Mouse (Mus musculus): ENCODE measurements around the gene Sorcs2. TPM values are rescaled to one million over a fixed set of nuclear protein-coding genes. Genes with fewer than 3 reads are reported as not detected.

Gene Sorcs2
- polyA plus RNA-seq, 1 experiment from 2014 or later, result 11.5 TPM

DNA sequence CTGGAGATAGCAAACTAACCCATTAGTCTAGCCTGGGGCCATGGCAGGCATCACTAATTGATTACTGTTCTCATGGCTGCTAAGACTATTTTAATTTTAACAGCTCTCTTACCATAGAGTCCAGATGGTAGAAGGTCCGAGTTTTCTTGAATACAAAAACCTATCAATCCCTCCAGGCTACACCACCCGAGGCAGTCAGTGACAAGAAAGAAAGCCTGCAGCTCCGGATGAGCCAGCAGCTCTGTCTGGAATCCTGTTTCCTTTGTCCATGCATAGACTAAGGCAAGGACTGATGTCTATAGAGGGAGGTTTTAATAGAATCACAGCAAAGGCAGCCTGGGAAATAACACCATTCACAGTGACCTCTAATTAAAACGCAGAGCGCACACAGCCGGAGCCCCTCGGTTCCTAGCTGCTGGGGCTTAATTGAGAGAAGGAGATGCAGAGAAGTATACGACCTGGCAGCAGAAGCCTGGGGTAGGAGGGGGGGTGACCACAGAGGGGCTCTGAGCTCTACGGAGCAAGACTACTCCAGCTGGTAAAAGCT lies 223.3 kb downstream of the Sorcs2 start:
- Histone ChIP-seq H3K9me3 (ENCODE audit: control insufficient read depth, low read length) (no peaks in the 10 kb centered on the region), H3K4me2 (replicated peaks) (no peak overlapping the region), H3K4me1 (replicated peaks; ENCODE audit: control insufficient read depth, insufficient read depth, low read length) (peaks cover 14% of the 10 kb centered on the region), H3K27me3 (ENCODE audit: control insufficient read depth, insufficient read depth, low read length) (no peaks in the 10 kb centered on the region), H3K9ac (no peak overlapping the region), H3K4me3 (replicated peaks; ENCODE audit: low read length) (no peak overlapping the region), H3K27ac (peak overlapping the region; percentile 68), H3K36me3 (replicated peaks; ENCODE audit: control insufficient read depth, insufficient read depth) (no peaks in the 10 kb centered on the region)
- 4% methylated on average over 9 of the region's 9 CpGs for whole genome bisulfite sequencing
- peak; percentile 86 for ATAC-seq (ENCODE audit: low FRiP score)
- DNase-seq (ENCODE audit: low spot score), result peak; percentile 46

DNA sequence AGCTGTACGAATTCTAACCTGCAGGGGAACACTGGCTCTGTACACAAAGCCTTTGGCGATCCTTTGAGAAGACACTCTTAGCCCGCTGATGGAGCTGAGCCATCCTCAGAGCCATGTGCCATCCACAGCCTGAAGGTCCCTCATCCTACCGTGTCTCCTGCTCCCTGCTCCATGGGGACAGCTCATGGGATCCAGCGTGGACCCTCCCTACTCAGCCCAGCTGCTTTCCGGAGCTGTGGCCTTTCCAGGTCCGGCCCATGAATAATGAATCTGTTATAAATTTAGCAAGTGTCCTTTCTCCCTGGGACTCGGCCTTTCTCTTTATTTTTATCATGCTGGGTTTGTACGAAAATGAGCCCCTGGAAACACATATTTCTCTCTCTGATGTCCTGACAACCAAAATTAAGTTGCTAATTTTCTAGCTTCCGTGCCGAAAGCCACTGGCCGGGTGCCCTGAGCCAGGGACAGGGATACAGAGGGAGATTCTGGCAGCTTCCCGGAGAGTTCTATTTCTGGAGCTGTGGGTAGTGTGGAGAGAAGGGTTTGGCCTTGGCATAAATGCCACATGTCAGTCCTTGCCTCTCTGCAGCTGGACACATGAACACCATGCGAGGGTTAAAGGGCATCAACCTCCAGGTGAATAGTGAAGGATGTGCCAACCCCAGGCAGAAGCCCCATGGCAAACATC lies 228.8 kb downstream of the Sorcs2 start:
- Histone ChIP-seq H3K36me3 (replicated peaks; ENCODE audit: control insufficient read depth, insufficient read depth) (no peaks in the 10 kb centered on the region), H3K4me1 (replicated peaks; ENCODE audit: control insufficient read depth, insufficient read depth, low read length) (peaks cover 19% of the 10 kb centered on the region)
- WGBS, result 42% methylated on average over 14 of the region's 14 CpGs

DNA sequence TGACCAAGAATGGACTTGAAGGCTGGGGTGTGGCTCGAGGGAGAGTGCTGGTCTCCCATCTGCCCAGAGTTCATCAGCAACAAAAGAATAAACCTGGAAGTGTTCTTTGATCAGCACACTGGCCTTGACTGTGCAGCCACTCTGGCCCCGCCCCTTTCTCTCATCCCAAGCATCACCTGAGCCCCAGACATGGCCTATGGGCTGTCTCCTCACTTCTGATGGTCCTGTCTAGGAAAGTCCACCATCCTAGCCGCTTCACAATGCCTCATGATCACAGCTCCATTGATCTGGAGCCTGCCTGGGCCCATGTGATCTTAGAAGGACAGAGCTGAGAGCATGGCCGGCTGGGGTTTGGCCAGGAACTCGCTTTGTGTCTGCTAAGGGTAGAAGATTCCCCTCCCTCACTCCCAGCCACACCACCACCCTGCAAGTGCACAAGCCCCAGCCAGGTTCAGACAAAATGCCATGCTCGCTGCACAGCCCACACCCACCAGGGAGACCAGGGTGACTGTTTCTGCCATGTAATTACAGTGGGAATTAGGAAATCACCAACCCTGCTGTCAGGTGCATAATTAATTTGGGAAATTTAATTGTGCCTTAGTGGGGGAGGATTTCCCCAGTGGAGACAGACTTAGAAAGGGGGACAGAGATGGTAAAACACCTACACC lies 231.5 kb downstream of the Sorcs2 start:
- Histone ChIP-seq H3K4me3 (replicated peaks; ENCODE audit: low read length) (no peak overlapping the region), H3K27ac (no peak overlapping the region), H3K27me3 (ENCODE audit: control insufficient read depth, insufficient read depth, low read length) (no peaks in the 10 kb centered on the region), H3K4me2 (replicated peaks) (no peak overlapping the region), H3K36me3 (replicated peaks; ENCODE audit: control insufficient read depth, insufficient read depth) (no peaks in the 10 kb centered on the region), H3K4me1 (replicated peaks; ENCODE audit: control insufficient read depth, insufficient read depth, low read length) (peaks cover 19% of the 10 kb centered on the region), H3K9ac (no peak overlapping the region), H3K9me3 (ENCODE audit: control insufficient read depth, low read length) (no peaks in the 10 kb centered on the region)
- 69% methylated on average over 6 of the region's 6 CpGs for WGBS
- ATAC-seq (ENCODE audit: low FRiP score), result no peak
- no peak for DNase-seq (ENCODE audit: low spot score)

More for the DNA sequence above, 228.8 kb downstream of the Sorcs2 start:
- Histone ChIP-seq H3K27me3 (ENCODE audit: control insufficient read depth, insufficient read depth, low read length) (no peaks in the 10 kb centered on the region), H3K9ac (no peak overlapping the region), H3K9me3 (ENCODE audit: control insufficient read depth, low read length) (no peaks in the 10 kb centered on the region), H3K4me3 (replicated peaks; ENCODE audit: low read length) (no peak overlapping the region), H3K27ac (peak overlapping the region; percentile 53; the same call in 1 of the 2 replicates), H3K4me2 (replicated peaks) (no peak overlapping the region)
- DNase-seq (ENCODE audit: low spot score) (peak; percentile 33), ATAC-seq (ENCODE audit: low FRiP score) (peak; percentile 42; the same call in 1 of the 2 replicates)

GRCm38 (mm10) chr5:36165424-36166302 lies 232.3 kb downstream of the Sorcs2 start:
- Histone ChIP-seq H3K4me3 (replicated peaks; ENCODE audit: low read length) (no peak overlapping the region), H3K4me1 (replicated peaks; ENCODE audit: control insufficient read depth, insufficient read depth, low read length) (peaks cover 19% of the 10 kb centered on the region), H3K36me3 (replicated peaks; ENCODE audit: control insufficient read depth, insufficient read depth) (no peaks in the 10 kb centered on the region), H3K4me2 (replicated peaks) (no peak overlapping the region), H3K9me3 (ENCODE audit: control insufficient read depth, low read length) (no peaks in the 10 kb centered on the region), H3K27ac (no peak overlapping the region), H3K27me3 (ENCODE audit: control insufficient read depth, insufficient read depth, low read length) (no peaks in the 10 kb centered on the region), H3K9ac (no peak overlapping the region)
- DNase-seq (ENCODE audit: low spot score) (no peak), ATAC-seq (ENCODE audit: low FRiP score) (no peak)
- 72% methylated on average over 21 of the region's 21 CpGs for WGBS

DNA sequence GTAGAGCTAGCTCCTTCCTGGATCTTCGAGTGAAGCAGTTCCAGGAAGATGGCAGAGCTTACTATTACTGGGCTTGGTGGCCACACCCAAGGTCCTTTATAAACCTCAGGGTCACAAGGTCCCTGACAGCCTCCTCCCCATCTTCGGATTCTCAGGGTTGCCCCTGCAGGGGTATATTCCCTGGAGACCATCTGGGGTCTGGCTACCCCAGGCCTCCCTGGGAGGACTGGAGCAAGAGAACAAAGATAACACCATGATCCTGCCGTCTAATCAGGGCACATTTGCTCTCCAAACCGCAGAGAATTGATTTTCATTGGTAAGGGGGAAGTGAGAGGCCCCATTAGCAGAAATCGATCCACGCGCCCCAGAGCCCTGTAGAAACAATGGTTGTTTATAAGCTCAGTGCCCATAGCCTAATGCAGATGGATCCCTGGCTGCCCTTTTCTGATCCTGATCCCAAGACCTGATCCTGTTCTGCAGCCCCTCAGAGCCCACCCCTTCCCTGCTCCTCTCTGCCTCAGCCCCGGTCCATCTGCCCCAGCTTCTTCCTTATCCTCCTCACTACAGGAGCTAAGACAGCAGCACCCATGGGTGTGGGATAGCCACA lies 243.0 kb downstream of the Sorcs2 start:
- H3K9ac ChIP-seq, result peak overlapping the region; percentile 31; the same call in 1 of the 2 replicates
- H3K4me3 ChIP-seq (replicated peaks; ENCODE audit: low read length), result no peak overlapping the region
- no peak for DNase-seq (ENCODE audit: low spot score)
- H3K9me3 ChIP-seq (ENCODE audit: control insufficient read depth, low read length), result no peaks in the 10 kb centered on the region
- no peaks in the 10 kb centered on the region for H3K27me3 ChIP-seq (ENCODE audit: control insufficient read depth, insufficient read depth, low read length)
- H3K27ac ChIP-seq, result no peak overlapping the region
- H3K4me1 ChIP-seq (replicated peaks; ENCODE audit: control insufficient read depth, insufficient read depth, low read length), result peaks cover 13% of the 10 kb centered on the region
- 24% methylated on average over 8 of the region's 8 CpGs for WGBS
- H3K36me3 ChIP-seq (replicated peaks; ENCODE audit: control insufficient read depth, insufficient read depth), result no peaks in the 10 kb centered on the region
- no peak for ATAC-seq (ENCODE audit: low FRiP score)
- no peak overlapping the region for H3K4me2 ChIP-seq (replicated peaks)

DNA sequence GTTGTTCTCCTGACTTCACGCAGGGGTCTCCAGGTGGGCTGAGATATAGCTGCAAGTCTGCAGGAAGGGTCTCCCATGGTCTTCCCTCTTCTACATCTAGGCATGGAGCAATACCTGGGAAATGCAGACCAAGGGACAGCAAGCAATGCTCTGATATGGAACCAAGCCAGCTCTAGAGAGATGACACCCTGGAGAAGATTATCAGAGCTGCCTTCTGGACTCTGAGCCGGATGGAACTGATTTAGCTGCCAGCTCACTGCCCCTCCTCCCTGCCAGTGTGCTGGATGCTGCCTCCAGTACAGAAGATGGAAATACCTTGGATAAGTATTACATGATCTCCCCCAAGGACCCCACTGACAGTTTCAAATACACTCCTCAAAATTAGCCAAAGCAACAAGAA lies 244.7 kb downstream of the Sorcs2 start:
- no peaks in the 10 kb centered on the region for H3K9me3 ChIP-seq (ENCODE audit: control insufficient read depth, low read length)
- DNase-seq (ENCODE audit: low spot score) (no peak), ATAC-seq (ENCODE audit: low FRiP score) (no peak)

GRCm38 (mm10) chr5:36151086-36151485 lies 246.9 kb downstream of the Sorcs2 start:
- H3K9me3 ChIP-seq (ENCODE audit: control insufficient read depth, low read length), result no peaks in the 10 kb centered on the region
- ATAC-seq (ENCODE audit: low FRiP score) (no peak), DNase-seq (ENCODE audit: low spot score) (no peak)
- 72% methylated on average over 8 of the region's 8 CpGs for WGBS
- H3K9ac ChIP-seq, result no peak overlapping the region
- no peaks in the 10 kb centered on the region for H3K27me3 ChIP-seq (ENCODE audit: control insufficient read depth, insufficient read depth, low read length)
- no peak overlapping the region for H3K4me2 ChIP-seq (replicated peaks)
- H3K4me3 ChIP-seq (replicated peaks; ENCODE audit: low read length), result no peak overlapping the region
- peaks cover 13% of the 10 kb centered on the region for H3K4me1 ChIP-seq (replicated peaks; ENCODE audit: control insufficient read depth, insufficient read depth, low read length)
- no peaks in the 10 kb centered on the region for H3K36me3 ChIP-seq (replicated peaks; ENCODE audit: control insufficient read depth, insufficient read depth)
- H3K27ac ChIP-seq, result no peak overlapping the region

More for the DNA sequence above, 244.7 kb downstream of the Sorcs2 start:
- Histone ChIP-seq H3K27me3 (ENCODE audit: control insufficient read depth, insufficient read depth, low read length) (no peaks in the 10 kb centered on the region), H3K36me3 (replicated peaks; ENCODE audit: control insufficient read depth, insufficient read depth) (no peaks in the 10 kb centered on the region), H3K9ac (no peak overlapping the region), H3K4me1 (replicated peaks; ENCODE audit: control insufficient read depth, insufficient read depth, low read length) (peaks cover 13% of the 10 kb centered on the region), H3K27ac (no peak overlapping the region), H3K4me2 (replicated peaks) (no peak overlapping the region), H3K4me3 (replicated peaks; ENCODE audit: low read length) (no peak overlapping the region)
- WGBS, result 89% methylated on average over 2 of the region's 2 CpGs

- H3K27me3 ChIP-seq (ENCODE audit: control insufficient read depth, insufficient read depth, low read length), result no peaks in the 10 kb centered on the region
- no peaks in the 10 kb centered on the region for H3K36me3 ChIP-seq (replicated peaks; ENCODE audit: control insufficient read depth, insufficient read depth)
- H3K4me3 ChIP-seq (replicated peaks; ENCODE audit: low read length), result no peak overlapping the region
- no peaks in the 10 kb centered on the region for H3K9me3 ChIP-seq (ENCODE audit: control insufficient read depth, low read length)
- 59% methylated on average over 8 of the region's 8 CpGs for WGBS
- no peak overlapping the region for H3K4me2 ChIP-seq (replicated peaks)
- no peak overlapping the region for H3K9ac ChIP-seq
- no peak for DNase-seq (ENCODE audit: low spot score)
- no peak overlapping the region for H3K27ac ChIP-seq
- no peak for ATAC-seq (ENCODE audit: low FRiP score)
- peaks cover 2% of the 10 kb centered on the region; the same call in 1 of the 2 replicates for H3K4me1 ChIP-seq (replicated peaks; ENCODE audit: control insufficient read depth, insufficient read depth, low read length)
These were observed 248.8 kb downstream of the Sorcs2 start for GRCm38 (mm10) chr5:36149098-36149497.

Data from hindbrain, embryonic 14.5 days (tissue).